Mouse (Mus musculus) left cerebral cortex, postnatal 4 days (tissue): ENCODE data around the gene Cul4a. TPM values are rescaled to one million over a fixed set of nuclear protein-coding genes. Genes with fewer than 3 reads are reported as not detected.

ENCODE experiments used
- DNase-seq: peaks from one replicate; pipeline ENCODE4 v3.0.0-alpha.2; 2022
- intact Hi-C: fragments of 180-260 bp; cut with DNase I; formaldehyde crosslinking; loops from one replicate; pipeline ENCODE4 v1.15.1; 2025
- total RNA-seq, 2 experiments: library from RNA; stranded (reverse); gene quantifications; 2 replicates each; pipeline ENCODE4 v1.2.3; 2021

Cul4a gene
- total RNA-seq, 2 experiments from 2014 or later: 67.0 to 67.3 TPM

DNA sequence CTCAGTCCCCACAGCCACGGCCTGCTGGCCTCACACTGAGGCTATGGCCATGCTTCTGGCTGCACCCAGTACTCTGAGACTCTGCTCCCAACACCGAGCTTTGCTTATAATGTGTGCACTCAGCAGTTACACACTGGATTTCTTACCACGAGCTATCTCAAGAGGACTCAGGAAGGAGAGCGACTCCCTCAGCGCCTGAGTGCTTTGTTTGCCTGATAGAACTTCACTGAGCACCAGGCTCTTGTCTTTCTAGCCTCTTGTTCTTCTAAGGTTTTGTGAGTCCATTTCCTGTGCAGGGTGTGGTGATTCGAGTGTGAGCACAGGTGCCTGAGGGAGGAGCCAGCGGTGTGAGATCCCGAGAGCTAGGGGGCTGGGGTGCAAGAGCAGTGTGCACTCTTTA, 19.5 kb downstream of the Cul4a start:
- intact Hi-C loops: no loop called here
- DNase-seq: no peak

GRCm38 (mm10) chr8:13132220-13132619, 26.8 kb downstream of the Cul4a start:
- intact Hi-C loops: loop anchor here (10.0 kb wide), 2 partner anchors 133 to 633 kb away; no protein-coding TSS in a partner anchor
- DNase-seq: peak; percentile 60

DNA sequence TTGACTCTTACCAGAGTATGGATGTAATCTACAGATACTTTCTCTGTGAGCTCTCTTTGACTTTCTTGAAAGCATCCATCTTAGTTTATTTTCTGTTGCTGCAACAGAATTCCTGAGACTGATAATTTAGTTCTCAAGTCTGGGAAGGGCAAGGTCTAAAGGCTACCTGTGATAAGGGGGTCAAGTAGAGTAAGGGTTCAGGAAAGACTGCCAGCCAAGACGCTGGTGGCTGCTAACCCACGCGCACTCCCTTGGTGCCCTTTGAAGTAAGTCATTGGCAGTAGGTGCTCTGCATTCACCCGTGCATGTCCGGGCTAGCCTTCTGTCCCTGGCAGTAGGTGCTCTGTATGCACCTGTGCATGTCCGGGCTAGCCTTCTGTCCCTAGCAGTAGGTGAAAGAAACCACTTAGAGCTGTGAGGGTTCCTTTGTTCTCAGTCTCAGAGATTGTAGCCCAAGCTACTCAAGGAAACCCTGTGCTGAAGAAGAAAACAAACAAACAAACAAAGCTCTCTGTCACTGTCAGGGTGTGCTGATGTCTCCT, 34.3 kb downstream of the Cul4a start:
- intact Hi-C loops: loop anchor here (10.0 kb wide), 2 partner anchors 125 to 625 kb away; no protein-coding TSS in a partner anchor

GRCm38 (mm10) chr8:13141681-13142080, 36.3 kb downstream of the Cul4a start:
- no peak for DNase-seq
- intact Hi-C loops: no loop called here

More for the DNA sequence above, 34.3 kb downstream of the Cul4a start:
- DNase-seq: no peak

- intact Hi-C loops: no loop called here
Measured at GRCm38 (mm10) chr8:13148476-13148875, 43.1 kb downstream of the Cul4a start.

GRCm38 (mm10) chr8:13149287-13149686, 43.9 kb downstream of the Cul4a start:
- DNase-seq: no peak
- intact Hi-C loops: no loop called here

More at GRCm38 (mm10) chr8:13148476-13148875, 43.1 kb downstream of the Cul4a start:
- no peak for DNase-seq

GRCm38 (mm10) chr8:13149866-13150265, 44.4 kb downstream of the Cul4a start:
- intact Hi-C loops: no loop called here

GRCm38 (mm10) chr8:13150929-13151328, 45.5 kb downstream of the Cul4a start:
- no peak for DNase-seq
- intact Hi-C loops: no loop called here

More at GRCm38 (mm10) chr8:13149866-13150265, 44.4 kb downstream of the Cul4a start:
- DNase-seq: no peak

DNA sequence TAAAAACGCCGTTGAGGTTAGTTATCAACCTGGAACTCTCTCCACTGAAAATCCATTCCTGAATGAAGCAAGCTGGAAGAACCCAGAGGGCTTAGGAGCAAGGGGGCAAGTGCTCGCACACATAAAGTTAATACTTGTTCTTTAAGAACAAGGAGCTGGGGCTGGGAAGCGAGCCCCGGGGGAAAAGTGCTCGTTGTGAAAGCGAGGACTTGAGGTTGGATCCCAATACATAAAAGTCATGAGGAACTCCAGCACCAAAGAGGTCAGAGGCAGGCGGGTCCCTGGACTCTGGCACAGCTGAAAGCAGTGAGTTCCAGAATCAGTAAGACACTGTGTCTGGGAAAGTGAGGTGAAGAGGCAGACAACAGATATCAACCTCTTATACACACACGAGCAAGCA, 48.7 kb downstream of the Cul4a start:
- no peak for DNase-seq
- intact Hi-C loops: no loop called here

- no peak for DNase-seq
- intact Hi-C loops: no loop called here
Measured at GRCm38 (mm10) chr8:13155358-13155757, 49.9 kb downstream of the Cul4a start.

GRCm38 (mm10) chr8:13156327-13157097, 51.1 kb downstream of the Cul4a start:
- no peak for DNase-seq
- intact Hi-C loops: no loop called here

GRCm38 (mm10) chr8:13158718-13159376, 53.4 kb downstream of the Cul4a start, which contains the start of gene Lamp1:
TSS of gene Lamp1 (plus strand) at chr8:13159161.
- peak; percentile 100 for DNase-seq
- intact Hi-C loops: no loop called here

DNA sequence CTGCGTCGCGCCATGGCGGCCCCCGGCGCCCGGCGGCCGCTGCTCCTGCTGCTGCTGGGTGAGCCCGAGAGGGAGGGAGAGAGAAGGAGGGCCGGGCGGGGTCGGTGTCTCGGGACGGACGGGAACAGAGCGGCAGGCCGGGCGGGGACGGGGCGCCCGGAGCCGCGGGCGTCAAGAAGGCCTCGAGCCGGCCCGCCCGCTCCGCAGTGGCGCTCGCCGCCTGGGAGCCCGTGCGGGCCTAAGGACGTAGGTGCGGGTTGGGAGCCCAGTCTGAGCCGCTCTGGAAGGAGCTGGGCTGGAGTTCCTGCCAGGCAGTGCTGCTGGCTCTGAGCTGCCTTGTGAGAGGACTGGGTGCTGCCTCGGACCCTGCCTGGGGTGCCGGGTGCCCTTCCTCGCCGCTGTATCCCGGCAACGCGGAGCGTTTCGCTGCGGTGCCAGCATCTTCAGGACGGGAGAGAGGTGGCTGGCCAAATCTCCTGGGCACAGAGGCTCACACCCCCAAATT, 54.0 kb downstream of the Cul4a start:
- DNase-seq: no peak
- intact Hi-C loops: no loop called here

GRCm38 (mm10) chr8:13160691-13161090, 55.3 kb downstream of the Cul4a start:
- intact Hi-C loops: no loop called here

GRCm38 (mm10) chr8:13162098-13162497, 56.7 kb downstream of the Cul4a start:
- intact Hi-C loops: no loop called here
- DNase-seq: no peak

More at GRCm38 (mm10) chr8:13160691-13161090, 55.3 kb downstream of the Cul4a start:
- DNase-seq: no peak

- DNase-seq: no peak
- intact Hi-C loops: no loop called here
Measured at GRCm38 (mm10) chr8:13163563-13163962, 58.1 kb downstream of the Cul4a start.

DNA sequence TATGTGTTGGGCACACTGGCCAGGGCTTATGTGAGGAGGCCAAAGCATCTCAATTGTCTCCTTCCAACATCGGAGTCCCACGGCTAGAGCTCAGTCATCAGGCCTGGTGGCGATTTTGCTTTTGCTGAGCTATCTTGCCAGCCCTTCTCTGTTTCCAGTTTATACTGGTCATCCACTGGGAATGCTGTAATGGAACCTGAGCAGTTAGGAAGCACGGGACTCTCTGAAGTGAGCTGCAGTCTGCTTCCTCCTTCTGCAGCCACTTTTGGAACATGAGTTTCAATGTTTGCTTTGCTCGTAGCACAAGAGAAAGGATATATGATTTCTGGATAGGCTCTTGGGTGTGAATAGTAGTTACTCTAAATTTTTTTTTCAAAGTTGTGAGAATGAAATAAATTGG, 58.9 kb downstream of the Cul4a start:
- intact Hi-C loops: no loop called here
- no peak for DNase-seq

DNA sequence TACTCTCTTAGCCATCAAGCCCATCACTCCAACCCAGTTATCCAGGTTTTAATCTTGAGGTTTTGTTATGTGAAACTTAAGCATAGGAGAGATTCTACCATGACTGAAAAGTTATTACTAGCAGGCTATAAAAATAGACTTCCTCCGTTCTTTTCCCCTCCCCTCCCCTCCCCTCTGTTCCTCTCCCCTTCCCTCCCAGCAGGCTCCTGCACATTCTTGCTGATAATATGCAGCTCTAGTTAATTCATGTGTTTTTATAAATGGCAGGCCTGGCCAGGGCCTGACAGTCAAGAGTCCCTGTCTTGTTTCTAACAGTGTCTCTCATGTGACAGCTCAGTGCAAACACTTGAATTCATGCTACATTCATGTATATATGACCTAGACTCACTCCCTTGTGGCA, 65.1 kb downstream of the Cul4a start:
- DNase-seq: no peak
- intact Hi-C loops: no loop called here

GRCm38 (mm10) chr8:13174305-13174704, 68.9 kb downstream of the Cul4a start:
- DNase-seq: no peak
- intact Hi-C loops: no loop called here

DNA sequence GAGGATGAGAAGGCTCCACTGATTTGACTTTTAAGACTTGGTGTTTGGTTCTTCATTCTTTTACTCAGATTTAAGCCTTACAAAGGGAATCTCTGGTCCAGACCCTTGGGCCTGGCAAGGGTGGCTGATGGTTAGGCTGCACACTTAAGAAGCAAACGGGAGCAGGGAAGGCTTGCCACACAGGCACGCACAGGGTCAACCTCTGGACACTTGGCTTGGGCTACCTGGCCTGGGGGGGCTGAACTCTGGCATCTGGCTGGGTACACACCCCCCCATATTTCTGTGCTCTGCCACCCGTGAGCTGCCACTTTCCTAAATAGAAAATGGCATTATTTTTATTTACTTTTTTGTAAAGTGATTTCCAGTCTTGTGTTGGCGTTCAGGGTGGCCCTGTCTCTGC, 69.4 kb downstream of the Cul4a start:
- intact Hi-C loops: no loop called here
- no peak for DNase-seq

- no peak for DNase-seq
- intact Hi-C loops: no loop called here
Measured at GRCm38 (mm10) chr8:13175650-13176049, 70.2 kb downstream of the Cul4a start.
